Mouse (Mus musculus): ENCODE measurements around the gene Nup107.
"Not testable (repeated sequence)": the region's sequence is repeated elsewhere in the genome, so short reads cannot be mapped to it uniquely, and the experiment has no call there.

Nup107 gene

DNA sequence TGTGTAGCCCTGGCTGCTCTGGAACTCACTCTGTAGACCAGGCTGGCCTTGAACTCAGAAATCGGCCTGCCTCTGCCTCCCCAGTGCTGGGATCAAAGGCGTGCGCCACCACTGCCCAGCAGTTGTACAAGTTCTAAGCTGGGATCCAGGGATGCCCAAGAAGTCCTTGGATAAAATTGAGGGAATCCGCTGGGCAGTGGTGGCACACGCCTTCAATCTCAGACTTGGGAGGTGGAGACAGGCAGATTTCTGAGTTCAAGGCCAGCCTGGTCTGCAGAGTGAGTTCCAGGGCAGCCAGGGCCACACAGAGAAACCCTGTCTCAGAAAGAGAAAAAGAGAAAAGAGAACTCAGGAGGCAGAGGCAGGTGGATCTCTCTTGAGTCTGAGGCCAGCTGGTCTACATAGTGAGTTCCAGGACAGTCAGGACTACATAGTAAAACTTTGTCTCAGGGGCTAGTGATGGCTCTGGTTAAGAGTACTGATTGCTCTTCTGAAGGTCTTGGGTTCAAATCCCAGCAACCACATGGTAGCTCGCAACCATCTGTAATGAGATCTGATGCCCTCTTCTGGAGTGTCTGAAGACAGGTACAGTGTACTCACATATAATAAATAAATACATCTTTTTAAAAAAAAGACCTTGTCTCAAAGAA lies 88.1 kb downstream of the Nup107 start:
- DNase-seq (ENCODE audit: low spot score in 2 of 2), result not testable (repeated sequence)

DNA sequence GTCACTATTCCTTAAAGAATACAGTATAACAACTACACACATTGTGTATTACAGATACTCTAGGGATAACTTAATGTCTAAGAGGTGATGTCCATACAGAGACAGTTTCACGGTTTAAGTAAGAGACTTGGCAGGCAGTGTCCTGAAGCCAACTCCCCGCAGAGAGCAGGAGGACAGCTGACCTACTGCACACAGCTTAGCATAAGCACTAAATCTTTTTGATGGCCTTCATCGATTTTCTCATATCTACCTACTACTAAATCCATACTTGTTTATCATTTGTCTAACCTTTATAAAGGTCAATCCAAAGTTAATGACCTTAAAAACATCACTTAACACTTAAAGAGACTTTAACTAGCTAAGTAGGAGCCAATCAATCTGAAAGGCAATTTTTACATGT lies 89.0 kb downstream of the Nup107 start:
- DNase-seq (ENCODE audit: low spot score in 2 of 2), result no peak

DNA sequence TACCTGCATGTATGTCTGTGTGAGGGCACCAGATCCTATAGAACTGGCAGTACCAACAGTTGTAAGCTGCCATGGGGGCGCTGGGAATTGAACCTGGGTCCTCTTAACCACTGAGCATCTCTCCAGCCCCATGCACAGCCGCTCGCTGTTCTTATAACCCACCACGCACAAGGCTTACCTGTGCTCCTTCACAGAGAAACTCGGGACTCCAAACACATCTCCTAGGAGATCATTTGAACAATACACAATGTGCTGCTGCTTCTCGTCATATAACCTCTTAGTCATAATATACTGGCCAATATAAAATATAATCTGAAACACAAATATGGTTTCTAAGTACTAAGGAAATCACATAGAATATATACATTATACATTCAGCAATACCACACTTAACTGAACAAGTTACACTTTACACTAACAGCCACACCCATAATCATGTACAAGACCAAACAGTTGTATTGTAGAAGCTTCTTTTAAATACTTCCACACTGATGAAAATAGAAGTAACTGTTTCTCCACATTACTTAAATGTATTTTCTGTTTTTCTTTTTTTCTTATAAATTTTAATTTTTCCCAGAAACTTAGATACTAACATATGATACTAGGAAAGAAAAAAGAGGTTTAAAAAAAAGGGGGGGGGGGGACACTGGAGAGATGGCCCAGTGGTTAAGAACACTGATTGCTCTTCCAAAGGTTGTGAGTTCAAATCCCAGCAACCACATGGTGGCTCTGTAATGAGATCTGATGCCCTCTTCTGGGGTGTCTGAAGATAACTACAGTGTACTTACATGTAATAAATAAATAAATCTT lies 90.3 kb downstream of the Nup107 start:
- DNase-seq (ENCODE audit: low spot score in 2 of 2), result no peak

DNA sequence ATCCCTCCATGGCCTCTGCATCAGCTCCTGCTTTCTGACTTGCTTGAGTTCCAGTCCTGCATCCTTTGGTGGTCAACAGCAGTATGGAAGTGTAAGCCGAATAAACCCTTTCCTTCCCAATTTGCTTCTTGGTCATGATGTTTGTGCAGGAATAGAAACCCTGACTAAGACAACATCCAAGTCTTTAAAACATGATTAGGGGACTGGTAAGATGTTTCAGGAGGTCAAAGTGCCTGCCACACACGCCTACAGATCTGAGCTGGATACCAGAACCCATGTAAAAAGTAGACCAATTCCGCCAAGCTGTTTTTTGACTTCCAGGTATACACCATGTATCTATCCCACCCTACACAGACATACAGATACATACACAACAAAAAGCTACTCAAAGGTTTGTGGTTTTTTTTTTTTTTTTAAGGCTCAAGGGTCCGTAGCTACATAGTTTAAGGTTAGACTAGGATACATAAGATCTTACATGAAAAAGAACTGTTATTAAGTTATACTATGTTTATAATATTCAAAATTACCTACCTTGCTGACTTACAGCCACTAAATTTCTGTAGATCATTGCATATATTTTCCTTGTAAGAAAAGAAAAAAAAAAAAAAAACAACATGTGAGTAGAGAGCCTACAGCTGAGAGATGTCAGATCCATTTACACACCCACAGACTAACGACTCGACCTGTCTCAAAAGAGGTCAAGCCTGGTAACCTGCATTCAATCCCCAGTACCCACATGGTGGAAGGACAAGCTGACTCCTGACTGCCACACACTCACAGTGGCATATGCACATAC lies 91.3 kb downstream of the Nup107 start:
- no peak for DNase-seq (ENCODE audit: low spot score in 2 of 2)

Measured in right cerebral cortex, adult 2 months (tissue).